Mouse (Mus musculus): ENCODE measurements around the gene AW551984. TPM values are rescaled to one million over a fixed set of nuclear protein-coding genes. Genes with fewer than 3 reads are reported as not detected.

The AW551984 gene
- polyA plus RNA-seq (2017; shearing (Covaris generic)), result not detected

DNA sequence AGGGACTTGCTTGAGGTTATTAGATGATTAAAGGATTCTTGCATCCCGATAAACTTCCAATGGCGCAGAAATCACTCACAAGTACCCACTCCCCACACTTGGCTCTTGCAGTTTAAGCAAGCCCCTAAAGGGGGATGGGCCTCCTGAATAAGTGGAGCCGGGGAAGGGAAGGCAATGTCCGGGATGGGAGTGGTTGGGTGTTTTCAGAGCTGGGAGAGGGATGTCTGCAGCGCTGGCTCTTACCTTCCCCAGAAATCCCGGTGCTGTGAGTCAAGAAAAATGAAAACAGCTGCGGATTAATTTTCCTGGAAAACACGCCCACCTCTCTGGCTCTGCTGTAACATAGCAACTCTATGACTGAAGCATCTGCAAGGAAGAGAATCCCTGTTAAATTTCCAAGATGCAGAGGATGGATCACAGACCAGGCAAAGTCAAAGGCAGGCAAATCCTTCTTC lies at the start of gene AW551984:
Gene AW551984, minus strand, starts transcription at position 405 of the 455 bp plus-strand sequence.

DNA sequence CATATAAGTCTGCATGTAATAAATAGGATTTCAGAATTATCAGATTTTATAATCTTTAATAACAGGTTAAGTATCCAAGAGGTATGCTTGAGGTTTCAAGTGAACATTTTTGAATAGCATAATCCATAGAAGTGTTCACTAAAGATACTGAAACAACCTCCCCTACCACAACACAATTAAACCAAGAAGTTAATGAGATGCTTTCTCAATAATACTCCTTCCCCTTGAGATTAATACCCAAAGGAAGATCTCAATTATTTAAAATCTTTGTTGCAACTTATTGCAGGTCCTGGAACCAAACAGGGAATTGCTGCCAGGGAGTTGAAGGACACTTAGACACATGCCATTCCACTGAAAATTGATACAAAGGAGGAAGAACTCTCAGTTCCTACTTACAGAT lies 40.6 kb upstream of the AW551984 start, which contains the start of gene Olfr961:
Gene Olfr961, plus strand, starts transcription at position 301 of the 400 bp plus-strand sequence.

DNA sequence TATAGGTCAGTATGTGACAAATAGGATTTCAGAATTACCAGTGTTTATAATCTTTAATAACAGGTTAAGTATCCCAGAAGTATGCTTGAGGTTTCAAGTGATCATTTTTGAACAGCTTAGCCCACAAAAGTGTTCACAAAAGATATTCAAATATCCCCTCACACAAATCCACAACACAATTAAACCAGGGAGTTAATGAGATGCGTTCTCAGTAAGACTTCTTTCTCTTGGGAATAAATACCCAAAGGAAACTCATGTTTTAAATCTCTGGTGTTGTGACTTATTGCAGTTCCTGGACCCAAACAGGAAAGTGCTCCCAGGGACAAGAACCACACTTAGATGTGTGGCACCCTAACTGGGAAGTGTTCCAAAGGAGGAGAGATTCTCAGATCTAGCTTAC lies 16.9 kb upstream of the AW551984 start, which contains the start of gene Olfr960:
Gene Olfr960, plus strand, starts transcription at position 301 of the 400 bp plus-strand sequence.

DNA sequence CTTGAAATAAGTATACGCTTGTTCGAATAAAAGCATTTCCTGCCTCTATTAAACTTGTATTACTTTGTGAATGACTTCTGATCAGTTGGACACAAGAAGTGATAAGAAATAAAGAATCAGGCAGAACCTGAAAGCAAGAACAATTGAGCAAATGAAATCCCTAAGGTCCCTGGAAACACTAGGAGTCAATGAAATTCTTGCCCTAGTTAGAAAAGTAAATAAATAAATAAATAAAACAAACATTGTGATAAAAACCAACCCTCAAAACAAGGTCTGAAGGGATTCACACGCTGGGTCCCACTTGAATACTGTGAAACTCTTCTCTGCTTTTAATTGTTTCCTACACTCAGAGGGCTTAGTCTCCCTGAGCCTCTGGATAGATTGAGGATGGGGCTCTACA lies 6.2 kb upstream of the AW551984 start, which contains the start of gene Olfr148:
Gene Olfr148, plus strand, starts transcription at position 301 of the 400 bp plus-strand sequence.

DNA sequence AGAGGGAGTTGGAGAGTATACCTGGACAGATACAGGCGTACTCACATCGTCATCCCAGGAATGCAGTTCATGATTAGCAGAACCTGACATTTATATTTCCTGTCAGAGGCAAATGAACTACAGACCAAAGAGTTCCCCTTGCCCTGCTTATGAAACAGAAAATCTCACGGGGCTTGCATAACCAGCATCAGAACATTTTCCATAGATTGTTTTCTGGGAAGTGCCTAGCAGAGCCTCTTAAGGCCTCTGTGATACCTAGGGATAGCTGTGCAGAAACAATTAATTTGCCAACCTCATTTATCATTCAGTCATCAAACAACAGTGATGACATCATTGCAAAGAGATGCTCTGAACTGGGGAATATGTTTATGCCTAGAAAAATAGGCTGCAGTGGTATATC lies 28.7 kb downstream of the AW551984 start, which contains the start of gene Olfr959:
Gene Olfr959, minus strand, starts transcription at position 101 of the 400 bp plus-strand sequence.

DNA sequence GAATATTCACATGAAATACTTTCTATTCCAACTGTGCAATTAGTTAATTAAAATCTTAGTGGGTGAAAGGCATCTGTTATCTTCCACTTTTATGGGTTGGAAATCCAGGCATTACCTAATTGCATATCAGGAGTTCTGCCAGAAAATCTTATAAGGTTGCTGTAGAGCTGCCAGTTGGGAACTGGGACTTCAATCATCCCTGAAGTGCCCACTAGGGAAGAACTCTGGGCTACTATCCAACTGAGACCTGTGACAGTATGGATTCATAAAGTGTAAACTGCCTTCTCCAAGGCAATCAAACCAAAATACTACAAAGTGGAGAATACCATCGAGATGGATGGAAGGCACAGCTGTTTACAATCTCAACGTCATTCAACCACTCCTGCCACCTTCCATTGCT lies 50.3 kb downstream of the AW551984 start, which contains the start of gene Olfr958:
Gene Olfr958, minus strand, starts transcription at position 109 of the 400 bp plus-strand sequence.

Other genes with a start within 250 kb of the AW551984 start
- gene Olfr951, start 217.0 kb downstream of the AW551984 start, polyA plus RNA-seq (2017; shearing (Covaris generic)), result not detected
- not detected for gene Olfr952, start 177.3 kb downstream of the AW551984 start, polyA plus RNA-seq (2017; shearing (Covaris generic))
- not detected for gene Olfr954, start 147.7 kb downstream of the AW551984 start, polyA plus RNA-seq (2017; shearing (Covaris generic))
- gene Olfr955, start 132.5 kb downstream of the AW551984 start, polyA plus RNA-seq (2017; shearing (Covaris generic)), result not detected
- not detected for gene Olfr44, start 110.4 kb downstream of the AW551984 start, polyA plus RNA-seq (2017; shearing (Covaris generic))
- not detected for gene Olfr957, start 88.6 kb downstream of the AW551984 start, polyA plus RNA-seq (2017; shearing (Covaris generic))
- not detected for gene Olfr958, start 50.3 kb downstream of the AW551984 start, polyA plus RNA-seq (2017; shearing (Covaris generic))
- not detected for gene Olfr959, start 28.8 kb downstream of the AW551984 start, polyA plus RNA-seq (2017; shearing (Covaris generic))
- not detected for gene Olfr148, start 6.3 kb upstream of the AW551984 start, polyA plus RNA-seq (2017; shearing (Covaris generic))
- gene Olfr960, start 17.0 kb upstream of the AW551984 start, polyA plus RNA-seq (2017; shearing (Covaris generic)), result not detected
- gene Olfr961, start 40.7 kb upstream of the AW551984 start, polyA plus RNA-seq (2017; shearing (Covaris generic)), result not detected
- not detected for gene Olfr963, start 62.8 kb upstream of the AW551984 start, polyA plus RNA-seq (2017; shearing (Covaris generic))
- not detected for gene Olfr149, start 102.7 kb upstream of the AW551984 start, polyA plus RNA-seq (2017; shearing (Covaris generic))
- gene Olfr965, start 107.0 kb upstream of the AW551984 start, polyA plus RNA-seq (2017; shearing (Covaris generic)), result not detected
- not detected for gene Olfr150, start 126.6 kb upstream of the AW551984 start, polyA plus RNA-seq (2017; shearing (Covaris generic))
- gene Olfr967, start 141.8 kb upstream of the AW551984 start, polyA plus RNA-seq (2017; shearing (Covaris generic)), result not detected
- gene Olfr968, start 178.8 kb upstream of the AW551984 start, polyA plus RNA-seq (2017; shearing (Covaris generic)), result not detected
- gene Olfr969, start 186.5 kb upstream of the AW551984 start, polyA plus RNA-seq (2017; shearing (Covaris generic)), result not detected
- gene Olfr970, start 204.5 kb upstream of the AW551984 start, polyA plus RNA-seq (2017; shearing (Covaris generic)), result not detected
- gene Olfr971, start 232.5 kb upstream of the AW551984 start, polyA plus RNA-seq (2017; shearing (Covaris generic)), result not detected

Measured in activated CD4-positive, CD25-positive, alpha-beta regulatory T cell, adult 9 weeks (primary cell).